Mouse (Mus musculus) kidney, embryonic 16.5 days (tissue): ENCODE results near the gene S100a5. TPM values are rescaled to one million over a fixed set of nuclear protein-coding genes. Genes with fewer than 3 reads are reported as not detected.

Experiments
- ATAC-seq: fragments of 200-750 bp; cut with Nextera tagmentation; 2 replicates; pipeline ENCODE4 v1.8.0; 2017; ENCODE audit warnings: moderate TSS enrichment; ENCODE audit not compliant: low FRiP score, low TSS enrichment
- H3K27ac ChIP-seq: fragments of 300-500 bp; sonication (generic); 2 replicates; pipeline ENCODE4 v1.5.1; 2014; ENCODE audit warnings: low read length
- H3K27me3 ChIP-seq: fragments of 300-500 bp; sonication (generic); 2 replicates; pipeline ENCODE4 v1.6.1; 2014; ENCODE audit warnings: low read length, control low read depth, mixed read lengths; ENCODE audit not compliant: insufficient read depth
- H3K36me3 ChIP-seq: fragments of 300-500 bp; sonication (generic); 2 replicates; pipeline ENCODE4 v1.6.1; 2014; ENCODE audit warnings: low read length, control low read depth, mixed read lengths; ENCODE audit not compliant: insufficient read depth
- H3K4me1 ChIP-seq: fragments of 300-500 bp; sonication (generic); 2 replicates; pipeline ENCODE4 v1.6.1; 2014; ENCODE audit warnings: low read length, control low read depth, mixed read lengths; ENCODE audit not compliant: insufficient read depth
- H3K4me2 ChIP-seq: fragments of 300-500 bp; sonication (generic); replicated peaks from 2 replicates; pipeline ENCODE4 v1.6.1; 2014; ENCODE audit warnings: low read depth, low read length
- H3K4me3 ChIP-seq: fragments of 300-500 bp; sonication (generic); 2 replicates; pipeline ENCODE4 v1.5.1; 2014; ENCODE audit warnings: mild to moderate bottlenecking, low read length
- H3K9ac ChIP-seq: fragments of 300-500 bp; sonication (generic); replicated peaks from 2 replicates; pipeline ENCODE4 v1.6.1; 2014; ENCODE audit warnings: low read length
- H3K9me3 ChIP-seq: fragments of 300-500 bp; sonication (generic); 2 replicates; pipeline ENCODE4 v1.6.1; 2016; ENCODE audit warnings: low read length, control low read depth
- polyA plus RNA-seq: library from polyadenylated mRNA; unstranded; fragments of >200 nt; fragmentation: Nextera tagmentation; extraction: Ambion mirVana; gene quantifications from 2 replicates; pipeline ENCODE4 v1.2.1, GENCODE M21; 2015

The S100a5 gene
- polyA plus RNA-seq, 1 experiment from 2014 or later, result 0.45 TPM

DNA sequence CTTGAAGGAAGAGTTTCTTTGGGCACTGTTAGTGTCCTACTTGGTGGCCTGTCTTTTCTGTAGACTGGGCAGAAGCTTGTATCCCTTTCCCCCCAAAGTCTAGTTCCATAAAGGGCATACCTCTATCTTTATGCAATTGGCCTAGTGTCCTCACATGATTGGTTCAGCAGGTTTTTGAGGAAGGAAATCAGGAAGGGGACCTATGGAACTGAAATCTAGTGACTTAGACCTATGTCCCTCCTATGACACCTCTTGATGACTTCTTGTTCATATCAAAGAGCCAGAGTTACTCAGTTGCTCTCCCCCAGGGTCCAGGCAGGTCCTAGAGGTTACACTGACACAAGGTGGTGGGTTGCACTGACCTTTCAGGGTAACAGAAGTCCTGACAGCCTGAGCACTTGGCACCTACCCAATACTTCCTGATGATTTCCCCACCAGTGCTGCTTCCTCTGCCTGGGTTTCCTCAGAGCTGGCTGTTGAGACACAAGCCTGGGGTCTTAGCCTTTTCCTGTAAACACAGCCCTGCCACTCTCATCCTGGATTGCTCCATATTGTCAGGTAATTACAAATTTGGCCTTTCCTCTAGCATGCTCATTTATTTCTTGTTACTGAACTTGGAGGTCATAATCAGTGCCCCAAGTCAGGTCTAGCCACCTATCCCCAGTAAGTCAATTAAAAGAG lies 51.2 kb downstream of the S100a5 start:
- H3K4me1 ChIP-seq, result no peaks in the 10 kb centered on the region
- H3K27me3 ChIP-seq, result no peaks in the 10 kb centered on the region
- no peak overlapping the region for H3K9ac ChIP-seq
- H3K36me3 ChIP-seq, result no peaks in the 10 kb centered on the region
- no peak overlapping the region for H3K4me3 ChIP-seq
- no peak overlapping the region for H3K27ac ChIP-seq
- no peak overlapping the region for H3K4me2 ChIP-seq
- no peaks in the 10 kb centered on the region for H3K9me3 ChIP-seq
- ATAC-seq, result no peak

Other genes starting within 250 kb of the S100a5 start
- 15.7 and 18.3 TPM in 2 replicates for gene Slc27a3, start 218.6 kb upstream of the S100a5 start, polyA plus RNA-seq
- 32.7 and 33.3 TPM in 2 replicates for gene Ints3, start 174.9 kb upstream of the S100a5 start, polyA plus RNA-seq
- 20.0 and 20.5 TPM in 2 replicates for gene Npr1, start 142.7 kb upstream of the S100a5 start, polyA plus RNA-seq
- gene Ilf2, start 132.4 kb upstream of the S100a5 start, polyA plus RNA-seq, result 219 and 223 TPM in 2 replicates
- gene Snapin, start 117.5 kb upstream of the S100a5 start, polyA plus RNA-seq, result 73.9 and 80.1 TPM in 2 replicates
- gene Chtop, start 99.0 kb upstream of the S100a5 start, polyA plus RNA-seq, result 135 and 144 TPM in 2 replicates
- gene S100a1, start 94.1 kb upstream of the S100a5 start, polyA plus RNA-seq, result 116 and 122 TPM in 2 replicates
- 43.4 and 45.8 TPM in 2 replicates for gene S100a13, start 94.1 kb upstream of the S100a5 start, polyA plus RNA-seq
- gene S100a14, start 81.7 kb upstream of the S100a5 start, polyA plus RNA-seq, result 7.5 and 7.9 TPM in 2 replicates
- 214 and 232 TPM in 2 replicates for gene S100a16, start 71.3 kb upstream of the S100a5 start, polyA plus RNA-seq
- 0.12 and 0.44 TPM in 2 replicates for gene S100a3, start 47.9 kb upstream of the S100a5 start, polyA plus RNA-seq
- gene S100a2, start 18.3 kb upstream of the S100a5 start, polyA plus RNA-seq, result not detected in 2 replicates
- gene Gm42674, start 6.6 kb upstream of the S100a5 start, polyA plus RNA-seq, result not detected in 2 replicates
- 3.6 and 5.5 TPM in 2 replicates for gene S100a4, start 4.8 kb upstream of the S100a5 start, polyA plus RNA-seq
- 173 and 181 TPM in 2 replicates for gene S100a6, start 4.4 kb downstream of the S100a5 start, polyA plus RNA-seq
- 0.12 and 0.36 TPM in 2 replicates for gene S100a7a, start 45.5 kb downstream of the S100a5 start, polyA plus RNA-seq
- gene S100a8, start 60.5 kb downstream of the S100a5 start, polyA plus RNA-seq, result 13.9 and 22.6 TPM in 2 replicates
- 9.6 and 15.0 TPM in 2 replicates for gene S100a9, start 87.2 kb downstream of the S100a5 start, polyA plus RNA-seq
- not detected in 2 replicates for gene Pglyrp4, start 118.4 kb downstream of the S100a5 start, polyA plus RNA-seq
- not detected in 2 replicates for gene Gm5849, start 169.4 kb downstream of the S100a5 start, polyA plus RNA-seq